Mouse (Mus musculus): ENCODE measurements at regions not wholly inside any gene's neighbourhood (a gene's known extent, or its start where the extent isn't known, plus 50 kb on each side); places are given as distances from the start of the nearest gene placed in this dataset.

DNA sequence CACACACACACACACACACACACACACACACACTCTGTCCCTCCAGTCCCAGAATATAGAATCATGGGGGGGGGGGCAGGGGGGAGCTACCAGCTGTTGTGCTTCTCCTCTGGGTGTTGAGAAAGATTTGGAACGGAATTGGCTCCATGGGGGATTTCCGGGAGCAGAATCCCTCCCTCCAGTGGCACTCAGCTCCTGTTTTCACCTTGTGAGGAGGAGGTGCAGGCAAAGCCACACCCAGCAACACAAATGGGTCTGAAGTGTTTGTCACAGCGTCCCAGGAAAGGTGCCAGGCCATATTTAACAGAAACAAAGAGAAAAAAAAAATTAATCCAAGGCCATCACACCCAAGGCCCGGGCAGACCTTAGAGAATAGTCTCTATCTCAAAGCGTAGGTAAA, 301.4 kb upstream of the Klf3 start:
- TF ChIP-seq CTCF (IDR thresholded peaks at IDR 0.05 in 2 of 3, conservative IDR thresholded peaks at IDR 0.05 in 1 of 3; ENCODE audit: control insufficient read depth in 1 of 3, insufficient read depth in 1 of 3, low read depth in 2 of 3, low read length in 3 of 3, poor library complexity in 1 of 3, severe bottlenecking in 1 of 3) (no peak), TCF12 (IDR thresholded peaks at IDR 0.05; ENCODE audit: low read depth, low read length) (no peak), POLR2A (IDR thresholded peaks at IDR 0.05; ENCODE audit: control insufficient read depth in 1 of 2, insufficient read depth in 1 of 2, low read depth in 1 of 2, low read length in 2 of 2, poor library complexity in 1 of 2) (no peak), RCOR1 (IDR thresholded peaks at IDR 0.05; ENCODE audit: low read depth, low read length) (no peak), RAD21 (IDR thresholded peaks at IDR 0.05; ENCODE audit: low read depth, low read length) (no peak), TAL1 (IDR thresholded peaks at IDR 0.05; ENCODE audit: low read length) (no peak), MYC (IDR thresholded peaks at IDR 0.05; ENCODE audit: low read depth, low read length) (no peak), ELF1 (IDR thresholded peaks at IDR 0.05; ENCODE audit: low read depth, low read length) (no peak), USF1 (IDR thresholded peaks at IDR 0.05; ENCODE audit: low read depth, low read length) (no peak), ZKSCAN1 (IDR thresholded peaks at IDR 0.05; ENCODE audit: low read depth, low read length) (no peak), CHD1 (IDR thresholded peaks at IDR 0.05; ENCODE audit: low read depth, low read length) (no peak), ETS1 (IDR thresholded peaks at IDR 0.05; ENCODE audit: low read depth, low read length) (no peak), GATA1 (IDR thresholded peaks at IDR 0.05; ENCODE audit: low read depth, low read length) (no peak), MEF2A (IDR thresholded peaks at IDR 0.05; ENCODE audit: extremely low read depth, insufficient replicate concordance, low read depth, low read length, poor library complexity, severe bottlenecking) (no peak)

All from MEL (cell line).